Comparison of ENCODE assay signal across 28 mouse cellular contexts in genomic region chr2:132046659-132047058, GRCm38 (mm10).
"Had no signal": no experiment of that assay in that cellular context is flagged by ENCODE, and none has a peak within 500 bp of the region (broad histone marks: within the 10 kb centered on the region; RNA-seq: fewer than 3 reads in every experiment).

No protein-coding gene starts in this region.

- H3K27me3 ChIP-seq: embryonic facial prominence, embryonic 12.5 days; embryonic facial prominence, embryonic 13.5 days; embryonic facial prominence, embryonic 15.5 days; forebrain, embryonic 12.5 days; forebrain, embryonic 13.5 days; forebrain, embryonic 15.5 days had no signal

- ATAC-seq: forebrain, embryonic 13.5 days; forebrain, embryonic 14.5 days; forebrain, embryonic 15.5 days; forebrain, embryonic 16.5 days; forebrain, postnatal 0 days had no signal

- H3K36me3 ChIP-seq: embryonic facial prominence, embryonic 10.5 days; embryonic facial prominence, embryonic 12.5 days; embryonic facial prominence, embryonic 13.5 days; embryonic facial prominence, embryonic 15.5 days; forebrain, embryonic 10.5 days; forebrain, embryonic 12.5 days; forebrain, embryonic 15.5 days had no signal

- H3K9ac ChIP-seq: embryonic facial prominence, embryonic 12.5 days; embryonic facial prominence, embryonic 13.5 days; embryonic facial prominence, embryonic 15.5 days; forebrain, embryonic 12.5 days; forebrain, embryonic 13.5 days; forebrain, embryonic 15.5 days; forebrain, postnatal 0 days had no signal

- H3K9me3 ChIP-seq: embryonic facial prominence, embryonic 10.5 days; embryonic facial prominence, embryonic 12.5 days; embryonic facial prominence, embryonic 13.5 days; embryonic facial prominence, embryonic 15.5 days; forebrain, embryonic 10.5 days; forebrain, embryonic 12.5 days; forebrain, embryonic 13.5 days; forebrain, embryonic 15.5 days had no signal

- H3K4me2 ChIP-seq: embryonic facial prominence, embryonic 12.5 days; embryonic facial prominence, embryonic 13.5 days; embryonic facial prominence, embryonic 15.5 days; forebrain, embryonic 12.5 days; forebrain, embryonic 13.5 days; forebrain, embryonic 15.5 days had no signal

- H3K4me1 ChIP-seq: forebrain, embryonic 12.5 days; forebrain, embryonic 13.5 days had no signal

- H3K27ac ChIP-seq: embryonic facial prominence, embryonic 10.5 days; embryonic facial prominence, embryonic 12.5 days; embryonic facial prominence, embryonic 13.5 days; embryonic facial prominence, embryonic 15.5 days; forebrain, embryonic 10.5 days; forebrain, embryonic 12.5 days; forebrain, embryonic 13.5 days; forebrain, embryonic 15.5 days; gastrocnemius, adult 2 months had no signal

- H3K4me3 ChIP-seq: embryonic facial prominence, embryonic 10.5 days; embryonic facial prominence, embryonic 12.5 days; embryonic facial prominence, embryonic 13.5 days; embryonic facial prominence, embryonic 15.5 days; erythroblast, embryonic 14.5 days; forebrain, embryonic 10.5 days; forebrain, embryonic 12.5 days; forebrain, embryonic 13.5 days; forebrain, embryonic 15.5 days; gastrocnemius, adult 2 months had no signal

- DNase-seq: cerebellum, adult 2 months; cerebellum, adult 8-10 months; cerebellum, adult 9-10 months; cerebellum, adult 9-11 months; cerebellum, postnatal 10 days; cerebellum, postnatal 14 days; cerebellum, postnatal 25 days; cerebellum, postnatal 36 days; embryo, embryonic 11 days; forebrain, postnatal 0 days; gastrocnemius, adult 2 months; gastrocnemius, postnatal 10 days; gastrocnemius, postnatal 14 days; gastrocnemius, postnatal 25 days; gastrocnemius, postnatal 36 days; heart, adult 11 months; heart, adult 18-20 months had no signal
